Mouse (Mus musculus) liver, embryonic 15.5 days (tissue): ENCODE data around the gene Sox2. TPM values are rescaled to one million over a fixed set of nuclear protein-coding genes. Genes with fewer than 3 reads are reported as not detected.

Experiments used
- ATAC-seq: fragments of 200-750 bp; cut with Nextera tagmentation; 2 replicates; pipeline ENCODE4 v1.8.0; 2017; ENCODE audit warnings: moderate number of reproducible peaks, mild to moderate bottlenecking, moderate library complexity; ENCODE audit not compliant: insufficient read depth
- H3K27ac ChIP-seq: fragments of 300-500 bp; sonication (generic); replicated peaks from 2 replicates; pipeline ENCODE4 v1.5.1; 2015; ENCODE audit warnings: mild to moderate bottlenecking, inconsistent platforms
- H3K27me3 ChIP-seq: fragments of 300-500 bp; sonication (generic); 2 replicates; pipeline ENCODE4 v1.6.1; 2015; ENCODE audit warnings: mild to moderate bottlenecking, inconsistent platforms
- H3K36me3 ChIP-seq: fragments of 300-500 bp; sonication (generic); replicated peaks from 2 replicates; pipeline ENCODE4 v1.6.1; 2015; ENCODE audit warnings: moderate library complexity, mild to moderate bottlenecking, inconsistent platforms
- H3K4me1 ChIP-seq: fragments of 300-500 bp; sonication (generic); replicated peaks from 2 replicates; pipeline ENCODE4 v1.6.1; 2015; ENCODE audit warnings: inconsistent platforms
- H3K4me2 ChIP-seq: fragments of 300-500 bp; sonication (generic); 2 replicates; pipeline ENCODE4 v1.6.1; 2015; ENCODE audit warnings: moderate library complexity, mild to moderate bottlenecking, inconsistent platforms
- H3K4me3 ChIP-seq: fragments of 300-500 bp; sonication (generic); replicated peaks from 2 replicates; pipeline ENCODE4 v1.5.1; 2015; ENCODE audit warnings: mild to moderate bottlenecking, inconsistent platforms
- H3K9ac ChIP-seq: fragments of 300-500 bp; sonication (generic); 2 replicates; pipeline ENCODE4 v1.6.1; 2015; ENCODE audit warnings: moderate library complexity, mild to moderate bottlenecking, inconsistent platforms
- H3K9me3 ChIP-seq: fragments of 300-500 bp; sonication (generic); replicated peaks from 2 replicates; pipeline ENCODE4 v1.6.1; 2016; ENCODE audit warnings: inconsistent platforms
- WGBS: fragments of 180-500 bp; shearing (Covaris S2); methylation state at CpG from one replicate; pipeline ENCODE4 v1.1.7; 2015; ENCODE audit warnings: mixed read lengths; ENCODE audit not compliant: insufficient replicate concordance; 5-methylcytosine and 5-hydroxymethylcytosine counted together
- microRNA counts: library from miRNA; unstranded; fragments of <30 nt; microRNA quantifications from one replicate; lab custom pipeline; 2016
- microRNA-seq: library from miRNA; unstranded; fragments of <30 nt; microRNA quantifications from one replicate; pipeline ENCODE4, GENCODE M21; 2016
- polyA plus RNA-seq: library from polyadenylated mRNA; unstranded; fragments of >200 nt; fragmentation: Nextera tagmentation; extraction: Ambion mirVana; gene quantifications from 2 replicates; pipeline ENCODE4 v1.2.1, GENCODE M21; 2015

Gene Sox2
- polyA plus RNA-seq, 1 experiment from 2014 or later, result not detected

DNA sequence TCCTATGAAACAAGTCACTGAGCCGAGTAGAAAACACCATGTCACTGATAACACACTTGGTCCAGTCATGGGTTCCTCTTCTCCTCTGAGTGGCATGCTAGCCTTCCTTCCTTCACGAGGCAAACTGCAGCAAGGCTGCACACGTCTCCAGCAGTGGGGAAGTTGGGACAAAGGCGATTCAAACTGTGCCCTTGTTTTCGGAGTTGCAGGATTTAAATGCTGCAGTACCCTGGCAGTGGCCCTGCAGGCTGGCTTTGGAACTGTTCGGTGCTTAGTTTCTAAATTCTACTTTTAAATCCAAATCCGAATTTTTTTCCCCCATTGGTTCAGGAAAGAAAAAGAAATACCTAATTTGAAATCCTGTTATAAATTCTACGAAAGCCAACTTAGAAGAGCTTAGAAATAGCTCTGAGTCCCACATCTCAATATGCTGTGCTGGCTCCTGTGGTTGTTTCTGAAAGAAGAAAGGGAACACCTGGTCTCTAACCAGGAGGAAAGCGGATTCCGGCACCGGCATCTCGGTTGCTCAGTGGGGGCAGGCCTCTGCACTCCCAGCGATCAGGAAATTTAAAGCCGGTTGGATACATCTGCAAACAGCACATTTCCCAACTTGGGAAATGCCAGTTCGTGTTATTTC, 20.9 kb downstream of the Sox2 start:
- no peak overlapping the region for H3K4me2 ChIP-seq
- no peak overlapping the region for H3K27ac ChIP-seq
- no peak for ATAC-seq
- H3K9ac ChIP-seq, result no peak overlapping the region
- 9% methylated on average over 15 of the region's 15 CpGs for WGBS
- no peak overlapping the region for H3K4me3 ChIP-seq
- H3K27me3 ChIP-seq, result peaks cover 66% of the 10 kb centered on the region
- no peaks in the 10 kb centered on the region for H3K9me3 ChIP-seq
- no peaks in the 10 kb centered on the region for H3K36me3 ChIP-seq
- no peaks in the 10 kb centered on the region for H3K4me1 ChIP-seq

GRCm38 (mm10) chr3:34678840-34679239, 28.6 kb downstream of the Sox2 start:
- Histone ChIP-seq H3K36me3 (no peaks in the 10 kb centered on the region), H3K27me3 (no peaks in the 10 kb centered on the region), H3K4me3 (no peak overlapping the region), H3K27ac (no peak overlapping the region), H3K4me1 (no peaks in the 10 kb centered on the region), H3K4me2 (no peak overlapping the region), H3K9ac (no peak overlapping the region), H3K9me3 (no peaks in the 10 kb centered on the region)
- 33% methylated on average over 7 of the region's 7 CpGs for whole genome bisulfite sequencing
- ATAC-seq, result no peak

GRCm38 (mm10) chr3:34679439-34679838, 29.2 kb downstream of the Sox2 start:
- Histone ChIP-seq H3K4me3 (no peak overlapping the region), H3K9me3 (no peaks in the 10 kb centered on the region), H3K4me2 (no peak overlapping the region), H3K27me3 (no peaks in the 10 kb centered on the region), H3K27ac (no peak overlapping the region), H3K9ac (no peak overlapping the region), H3K36me3 (no peaks in the 10 kb centered on the region), H3K4me1 (no peaks in the 10 kb centered on the region)
- no peak for ATAC-seq
- WGBS, result 44% methylated on average over 2 of the region's 2 CpGs

DNA sequence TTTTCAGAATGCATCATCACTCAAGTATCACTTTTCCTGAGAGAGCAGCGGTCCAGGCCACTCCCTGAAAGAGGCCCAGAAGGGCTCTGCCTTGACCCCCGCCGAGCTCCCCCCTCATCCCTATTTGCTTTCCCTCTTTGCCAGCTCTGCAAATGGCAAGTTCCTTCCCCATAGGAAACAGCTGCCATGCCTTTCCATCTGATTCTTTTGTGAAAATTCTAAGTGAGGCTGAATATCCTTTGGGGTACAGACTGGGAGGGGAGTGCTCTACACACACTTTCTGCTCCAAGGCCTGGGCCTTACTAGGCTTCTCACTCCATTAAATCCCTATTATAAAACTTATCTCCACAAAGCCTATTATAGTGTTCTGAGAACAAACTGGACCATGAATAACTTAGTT, 29.7 kb downstream of the Sox2 start:
- H3K27ac ChIP-seq, result no peak overlapping the region
- H3K36me3 ChIP-seq, result no peaks in the 10 kb centered on the region
- 51% methylated on average over 3 of the region's 3 CpGs for WGBS
- no peak for ATAC-seq
- no peaks in the 10 kb centered on the region for H3K9me3 ChIP-seq
- no peak overlapping the region for H3K4me2 ChIP-seq
- H3K9ac ChIP-seq, result no peak overlapping the region
- no peaks in the 10 kb centered on the region for H3K27me3 ChIP-seq
- no peak overlapping the region for H3K4me3 ChIP-seq
- H3K4me1 ChIP-seq, result no peaks in the 10 kb centered on the region

GRCm38 (mm10) chr3:34688072-34688471, 37.9 kb downstream of the Sox2 start:
- 58% methylated on average over 6 of the region's 6 CpGs for WGBS
- no peak overlapping the region for H3K9ac ChIP-seq
- no peaks in the 10 kb centered on the region for H3K36me3 ChIP-seq
- no peak for ATAC-seq
- H3K27me3 ChIP-seq, result no peaks in the 10 kb centered on the region
- H3K4me1 ChIP-seq, result no peaks in the 10 kb centered on the region
- H3K4me2 ChIP-seq, result no peak overlapping the region
- H3K4me3 ChIP-seq, result no peak overlapping the region
- H3K9me3 ChIP-seq, result no peaks in the 10 kb centered on the region
- H3K27ac ChIP-seq, result no peak overlapping the region

DNA sequence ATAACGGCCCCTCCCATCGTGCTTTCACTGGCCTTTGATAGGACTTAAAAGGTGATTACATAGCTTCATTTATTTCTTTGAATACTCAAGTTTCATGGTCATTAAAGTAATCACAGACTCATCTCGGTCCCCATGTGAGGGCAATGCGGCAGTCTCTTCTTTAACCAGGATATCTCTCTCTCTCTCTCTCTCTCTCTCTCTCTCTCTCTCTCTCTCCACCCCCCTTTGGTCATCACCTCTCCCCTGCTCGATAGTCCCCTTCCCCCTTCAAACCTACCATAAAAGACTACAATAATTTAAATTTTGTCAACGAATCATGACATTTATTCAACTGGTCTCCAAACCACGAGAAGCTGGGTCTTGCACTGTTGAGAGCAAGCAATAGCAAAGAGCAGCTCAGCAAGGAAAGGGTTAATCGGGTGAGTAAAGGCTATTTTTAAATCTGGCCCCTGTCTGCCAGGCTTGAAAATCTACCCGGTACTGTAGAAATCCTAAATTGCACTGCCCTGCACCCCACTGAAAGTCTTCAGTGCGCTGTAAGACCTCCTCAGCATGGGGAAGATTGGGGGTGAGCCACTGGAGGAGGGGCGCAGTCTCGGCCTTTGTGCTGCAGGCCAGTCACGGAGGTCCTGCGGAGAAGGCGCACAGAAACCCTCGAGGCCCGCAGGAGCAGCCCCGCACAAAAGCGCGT, 41.6 kb downstream of the Sox2 start:
- ATAC-seq, result no peak
- H3K27ac ChIP-seq, result no peak overlapping the region
- no peaks in the 10 kb centered on the region for H3K9me3 ChIP-seq
- no peaks in the 10 kb centered on the region for H3K36me3 ChIP-seq
- no peaks in the 10 kb centered on the region for H3K27me3 ChIP-seq
- peak overlapping the region; percentile 14; the same call in 1 of the 2 replicates for H3K4me2 ChIP-seq
- H3K9ac ChIP-seq, result no peak overlapping the region
- no peaks in the 10 kb centered on the region for H3K4me1 ChIP-seq
- no peak overlapping the region for H3K4me3 ChIP-seq
- 14% methylated on average over 20 of the region's 20 CpGs for WGBS

GRCm38 (mm10) chr3:34692394-34692745, 42.2 kb downstream of the Sox2 start:
- peak overlapping the region; percentile 14; the same call in 1 of the 2 replicates for H3K4me2 ChIP-seq

More at GRCm38 (mm10) chr3:34692394-34692745, 42.2 kb downstream of the Sox2 start:
- Histone ChIP-seq H3K9ac (no peak overlapping the region), H3K4me3 (no peak overlapping the region), H3K36me3 (no peaks in the 10 kb centered on the region), H3K27ac (no peak overlapping the region), H3K27me3 (no peaks in the 10 kb centered on the region), H3K9me3 (no peaks in the 10 kb centered on the region), H3K4me1 (no peaks in the 10 kb centered on the region)
- 22% methylated on average over 15 of the region's 15 CpGs for WGBS
- no peak for ATAC-seq

MicroRNAs within 50 kb of the gene (microRNA counts, 519-probe panel; counts per million panel counts)
- not detected for microRNA mmu-miR-1897-3p (lab: Ali Mortazavi, UCI)

Small RNAs within 50 kb of the gene (microRNA-seq; reads per million reads assigned to microRNA genes)
- not detected for gene Mir1897
